Mouse (Mus musculus) neural tube, embryonic 15.5 days (tissue): Measurements from ENCODE around the gene Kbtbd4. TPM values are rescaled to one million over a fixed set of nuclear protein-coding genes. Genes with fewer than 3 reads are reported as not detected.
A peak's percentile ranks its signal among the peaks of the same experiment; 100 is the strongest.

Experiments
- ATAC-seq: fragments of 200-750 bp; cut with Nextera tagmentation; 2 replicates; pipeline ENCODE4 v1.8.0; 2017; ENCODE audit warnings: mild to moderate bottlenecking, moderate TSS enrichment, moderate library complexity; ENCODE audit not compliant: low FRiP score
- H3K27ac ChIP-seq: fragments of 300-500 bp; sonication (generic); replicated peaks from 2 replicates; pipeline ENCODE4 v1.5.1; 2015; ENCODE audit warnings: mild to moderate bottlenecking, inconsistent platforms
- H3K27me3 ChIP-seq: fragments of 300-500 bp; sonication (generic); replicated peaks from 2 replicates; pipeline ENCODE4 v1.6.1; 2015; ENCODE audit warnings: inconsistent platforms
- H3K36me3 ChIP-seq: fragments of 300-500 bp; sonication (generic); 2 replicates; pipeline ENCODE4 v1.6.1; 2015; ENCODE audit warnings: inconsistent platforms
- H3K4me1 ChIP-seq: fragments of 300-500 bp; sonication (generic); 2 replicates; pipeline ENCODE4 v1.6.1; 2015; ENCODE audit warnings: inconsistent platforms
- H3K4me2 ChIP-seq: fragments of 300-500 bp; sonication (generic); 2 replicates; pipeline ENCODE4 v1.6.1; 2015; ENCODE audit warnings: inconsistent platforms, mild to moderate bottlenecking, moderate library complexity
- H3K4me3 ChIP-seq: fragments of 300-500 bp; sonication (generic); replicated peaks from 2 replicates; pipeline ENCODE4 v1.5.1; 2015; ENCODE audit warnings: mild to moderate bottlenecking, inconsistent platforms
- H3K9ac ChIP-seq: fragments of 300-500 bp; sonication (generic); replicated peaks from 2 replicates; pipeline ENCODE4 v1.6.1; 2015; ENCODE audit warnings: mild to moderate bottlenecking, inconsistent platforms
- H3K9me3 ChIP-seq: fragments of 300-500 bp; sonication (generic); replicated peaks from 2 replicates; pipeline ENCODE4 v1.6.1; 2016; ENCODE audit warnings: inconsistent platforms
- WGBS: fragments of 180-500 bp; shearing (Covaris S2); methylation state at CpG from one replicate; pipeline ENCODE4 v1.1.7; 2015; ENCODE audit warnings: mixed read lengths; 5-methylcytosine and 5-hydroxymethylcytosine counted together
- polyA plus RNA-seq: library from polyadenylated mRNA; unstranded; fragments of >200 nt; fragmentation: Nextera tagmentation; extraction: Ambion mirVana; gene quantifications from 2 replicates; pipeline ENCODE4 v1.2.1, GENCODE M21; 2015

The Kbtbd4 gene
- 48.6 and 55.3 TPM in 2 replicates for polyA plus RNA-seq

- Histone ChIP-seq H3K9ac (peak within 1 kb of the TSS; percentile 73), H3K27ac (peak within 1 kb of the TSS; percentile 94), H3K4me3 (peak within 1 kb of the TSS; percentile 80), H3K4me2 (peak within 1 kb of the TSS; percentile 75), H3K4me1 (peaks cover 40% of the 10 kb centered on the region), H3K9me3 (no peaks in the 10 kb centered on the region), H3K27me3 (no peaks in the 10 kb centered on the region), H3K36me3 (peaks cover 40% of the 10 kb centered on the region)
- ATAC-seq = peak; percentile 94
- WGBS = under 1% methylated on average over 43 of the region's 43 CpGs
These were observed at the start of gene Kbtbd4, which contains the start of gene Ndufs3 for GRCm38 (mm10) chr2:90904076-90904855. TSS of gene Kbtbd4 (plus strand) at chr2:90904740. TSS of gene Ndufs3 (minus strand) at chr2:90904827.

- H3K27me3 ChIP-seq = no peaks in the 10 kb centered on the region
- no peak overlapping the region for H3K4me3 ChIP-seq
- no peak overlapping the region for H3K9ac ChIP-seq
- no peak for ATAC-seq
- H3K36me3 ChIP-seq = peaks cover 67% of the 10 kb centered on the region
- H3K9me3 ChIP-seq = no peaks in the 10 kb centered on the region
- no peaks in the 10 kb centered on the region for H3K4me1 ChIP-seq
- no peak overlapping the region for H3K27ac ChIP-seq
- H3K4me2 ChIP-seq = no peak overlapping the region
- WGBS = 96% methylated on average over 2 of the region's 2 CpGs
These were observed 43.1 kb upstream of the Kbtbd4 start for GRCm38 (mm10) chr2:90861486-90861885.

- Histone ChIP-seq H3K4me3 (no peak overlapping the region), H3K27me3 (no peaks in the 10 kb centered on the region), H3K9ac (no peak overlapping the region), H3K4me2 (no peak overlapping the region), H3K27ac (no peak overlapping the region; the same call in 1 of the 2 replicates), H3K36me3 (peaks cover 64% of the 10 kb centered on the region), H3K4me1 (no peaks in the 10 kb centered on the region), H3K9me3 (no peaks in the 10 kb centered on the region)
- ATAC-seq = 0 out of 2 replicates have a peak, but pooled peaks have one; percentile 46
These were observed 40.4 kb upstream of the Kbtbd4 start for GRCm38 (mm10) chr2:90864184-90864583.

- Histone ChIP-seq H3K9me3 (no peaks in the 10 kb centered on the region), H3K4me1 (peaks cover 7% of the 10 kb centered on the region), H3K4me2 (no peak overlapping the region), H3K27ac (no peak overlapping the region), H3K4me3 (no peak overlapping the region), H3K36me3 (peaks cover 45% of the 10 kb centered on the region), H3K9ac (no peak overlapping the region), H3K27me3 (no peaks in the 10 kb centered on the region)
- WGBS = 16% methylated on average over 3 of the region's 3 CpGs
- peak; percentile 87 for ATAC-seq
These were observed 38.0 kb upstream of the Kbtbd4 start for GRCm38 (mm10) chr2:90866524-90866923.

GRCm38 (mm10) chr2:90870136-90870601, 34.4 kb upstream of the Kbtbd4 start:
- no peak overlapping the region for H3K9ac ChIP-seq
- H3K27me3 ChIP-seq = no peaks in the 10 kb centered on the region
- H3K9me3 ChIP-seq = no peaks in the 10 kb centered on the region
- peaks cover 21% of the 10 kb centered on the region for H3K36me3 ChIP-seq
- ATAC-seq = no peak
- H3K4me1 ChIP-seq = peaks cover 16% of the 10 kb centered on the region
- H3K4me3 ChIP-seq = no peak overlapping the region
- no peak overlapping the region for H3K27ac ChIP-seq
- 50% methylated on average over 4 of the region's 4 CpGs for WGBS
- no peak overlapping the region for H3K4me2 ChIP-seq

- Histone ChIP-seq H3K9me3 (no peaks in the 10 kb centered on the region), H3K4me2 (no peak overlapping the region), H3K9ac (no peak overlapping the region), H3K36me3 (peaks cover 12% of the 10 kb centered on the region; the same call in 1 of the 2 replicates), H3K4me3 (no peak overlapping the region), H3K27ac (no peak overlapping the region), H3K4me1 (peaks cover 16% of the 10 kb centered on the region), H3K27me3 (no peaks in the 10 kb centered on the region)
- WGBS = 58% methylated on average over 8 of the region's 8 CpGs
- ATAC-seq = peak; percentile 51; the same call in 1 of the 2 replicates
These were observed 33.2 kb upstream of the Kbtbd4 start for GRCm38 (mm10) chr2:90871180-90871961.

GRCm38 (mm10) chr2:90874025-90874424, 30.5 kb upstream of the Kbtbd4 start:
- Histone ChIP-seq H3K4me2 (no peak overlapping the region), H3K4me3 (no peak overlapping the region), H3K9ac (no peak overlapping the region), H3K27me3 (no peaks in the 10 kb centered on the region), H3K27ac (no peak overlapping the region), H3K36me3 (no peaks in the 10 kb centered on the region), H3K9me3 (no peaks in the 10 kb centered on the region), H3K4me1 (peaks cover 18% of the 10 kb centered on the region)
- ATAC-seq = no peak
- 88% methylated on average over 1 of the region's 1 CpGs for WGBS

GRCm38 (mm10) chr2:90875239-90875638, 29.3 kb upstream of the Kbtbd4 start:
- no peak overlapping the region for H3K4me3 ChIP-seq
- H3K9ac ChIP-seq = no peak overlapping the region
- peaks cover 24% of the 10 kb centered on the region for H3K4me1 ChIP-seq
- H3K4me2 ChIP-seq = no peak overlapping the region
- WGBS = 69% methylated on average over 2 of the region's 2 CpGs
- no peak overlapping the region for H3K27ac ChIP-seq
- no peaks in the 10 kb centered on the region for H3K36me3 ChIP-seq
- H3K9me3 ChIP-seq = no peaks in the 10 kb centered on the region
- no peak for ATAC-seq
- H3K27me3 ChIP-seq = no peaks in the 10 kb centered on the region

- no peaks in the 10 kb centered on the region for H3K27me3 ChIP-seq
- peaks cover 22% of the 10 kb centered on the region for H3K4me1 ChIP-seq
- no peak overlapping the region for H3K27ac ChIP-seq
- no peak overlapping the region for H3K9ac ChIP-seq
- no peak overlapping the region for H3K4me2 ChIP-seq
- no peaks in the 10 kb centered on the region for H3K9me3 ChIP-seq
- H3K36me3 ChIP-seq = no peaks in the 10 kb centered on the region
- no peak for ATAC-seq
- no peak overlapping the region for H3K4me3 ChIP-seq
- 66% methylated on average over 5 of the region's 5 CpGs for WGBS
These were observed 26.8 kb upstream of the Kbtbd4 start for GRCm38 (mm10) chr2:90877584-90878259.

GRCm38 (mm10) chr2:90879419-90879818, 25.1 kb upstream of the Kbtbd4 start:
- peaks cover 32% of the 10 kb centered on the region for H3K4me1 ChIP-seq
- no peak overlapping the region for H3K27ac ChIP-seq
- H3K4me2 ChIP-seq = no peak overlapping the region
- no peak for ATAC-seq
- H3K9ac ChIP-seq = no peak overlapping the region
- H3K36me3 ChIP-seq = 0 out of 2 replicates have a peak, but pooled peaks cover 4% of the 10 kb centered on the region
- no peaks in the 10 kb centered on the region for H3K27me3 ChIP-seq
- no peaks in the 10 kb centered on the region for H3K9me3 ChIP-seq
- no peak overlapping the region for H3K4me3 ChIP-seq

GRCm38 (mm10) chr2:90880144-90880785, 24.3 kb upstream of the Kbtbd4 start:
- Histone ChIP-seq H3K4me3 (no peak overlapping the region), H3K27me3 (no peaks in the 10 kb centered on the region), H3K9ac (no peak overlapping the region), H3K9me3 (no peaks in the 10 kb centered on the region), H3K36me3 (0 out of 2 replicates have a peak, but pooled peaks cover 4% of the 10 kb centered on the region), H3K4me2 (peak overlapping the region; percentile 9; the same call in 1 of the 2 replicates), H3K4me1 (peaks cover 38% of the 10 kb centered on the region), H3K27ac (peak overlapping the region; percentile 73)
- 32% methylated on average over 6 of the region's 6 CpGs for WGBS
- no peak for ATAC-seq
